Mouse (Mus musculus): Measurements from ENCODE around the gene Tigd3. TPM values are rescaled to one million over a fixed set of nuclear protein-coding genes. Genes with fewer than 3 reads are reported as not detected.

Gene Tigd3
- total RNA-seq, 2 experiments from 2014 or later = 0.20 TPM; not detected in 1

DNA sequence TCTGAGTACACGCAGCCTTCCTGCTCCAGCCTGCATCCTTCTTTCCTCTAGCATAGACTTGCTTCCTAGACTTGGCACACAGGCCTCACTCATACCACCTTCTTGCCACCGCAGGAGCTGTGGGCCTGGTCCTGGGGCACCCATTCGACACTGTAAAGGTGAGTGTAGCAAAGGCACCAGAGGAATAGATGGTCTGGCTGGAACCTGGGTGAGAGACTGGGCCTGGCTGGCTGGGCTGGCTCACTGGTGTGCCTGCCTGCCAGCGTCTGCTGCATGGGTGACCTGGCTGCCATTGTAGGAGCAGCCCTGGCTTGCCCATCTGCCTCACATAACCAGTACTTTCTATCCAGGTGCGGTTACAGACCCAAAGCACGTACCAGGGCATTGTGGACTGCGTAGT, 14.2 kb downstream of the Tigd3 start:
- intact Hi-C loops (cut with DNase I) = loop anchor here (2.0 kb wide), 2 partner anchors 27 to 91 kb away; no protein-coding TSS in a partner anchor
- DNase-seq = no peak

DNA sequence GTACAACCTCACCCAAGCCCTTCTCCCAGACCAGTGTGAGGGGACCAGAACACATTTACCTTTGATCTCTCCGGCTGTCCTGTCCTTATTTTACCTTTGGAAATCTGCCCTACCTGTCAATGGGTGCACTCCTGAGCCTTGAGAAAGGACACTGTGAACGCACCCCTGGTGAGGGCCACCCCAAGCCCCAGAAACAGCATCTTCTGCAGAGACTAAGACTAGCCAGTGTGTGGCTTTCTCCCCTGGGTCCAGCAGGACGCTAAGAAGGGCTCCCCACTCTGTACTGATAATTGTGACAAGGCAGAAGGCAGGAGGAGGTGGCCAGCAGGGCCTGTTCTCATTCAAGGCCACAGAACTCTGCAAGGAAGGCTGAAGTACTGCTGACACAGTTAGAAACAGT, 15.0 kb downstream of the Tigd3 start:
- no peak for DNase-seq
- intact Hi-C loops (cut with DNase I) = loop anchor here (2.0 kb wide), 1 partner anchor 90 kb away; no protein-coding TSS in a partner anchor

DNA sequence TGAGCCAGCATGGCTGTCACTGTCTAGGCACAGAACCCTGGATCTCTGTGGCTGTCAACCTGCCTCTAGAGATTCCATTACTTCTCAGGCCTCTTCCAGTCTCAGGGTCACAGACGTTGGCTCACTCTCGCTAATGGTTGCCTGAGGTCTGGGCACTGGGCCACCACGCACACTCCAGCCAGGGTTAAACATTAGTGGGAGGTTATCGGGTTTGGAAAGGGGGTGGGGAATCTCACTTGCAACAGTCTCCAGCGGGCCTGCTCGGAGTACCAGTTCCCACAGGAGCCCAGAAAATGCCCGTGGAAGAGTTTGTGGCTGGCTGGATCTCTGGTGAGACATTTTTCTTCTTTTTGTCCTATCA, 15.6 kb downstream of the Tigd3 start:
- DNase-seq = no peak
- intact Hi-C loops (cut with DNase I) = loop anchor here (2.0 kb wide), 1 partner anchor 90 kb away; no protein-coding TSS in a partner anchor

DNA sequence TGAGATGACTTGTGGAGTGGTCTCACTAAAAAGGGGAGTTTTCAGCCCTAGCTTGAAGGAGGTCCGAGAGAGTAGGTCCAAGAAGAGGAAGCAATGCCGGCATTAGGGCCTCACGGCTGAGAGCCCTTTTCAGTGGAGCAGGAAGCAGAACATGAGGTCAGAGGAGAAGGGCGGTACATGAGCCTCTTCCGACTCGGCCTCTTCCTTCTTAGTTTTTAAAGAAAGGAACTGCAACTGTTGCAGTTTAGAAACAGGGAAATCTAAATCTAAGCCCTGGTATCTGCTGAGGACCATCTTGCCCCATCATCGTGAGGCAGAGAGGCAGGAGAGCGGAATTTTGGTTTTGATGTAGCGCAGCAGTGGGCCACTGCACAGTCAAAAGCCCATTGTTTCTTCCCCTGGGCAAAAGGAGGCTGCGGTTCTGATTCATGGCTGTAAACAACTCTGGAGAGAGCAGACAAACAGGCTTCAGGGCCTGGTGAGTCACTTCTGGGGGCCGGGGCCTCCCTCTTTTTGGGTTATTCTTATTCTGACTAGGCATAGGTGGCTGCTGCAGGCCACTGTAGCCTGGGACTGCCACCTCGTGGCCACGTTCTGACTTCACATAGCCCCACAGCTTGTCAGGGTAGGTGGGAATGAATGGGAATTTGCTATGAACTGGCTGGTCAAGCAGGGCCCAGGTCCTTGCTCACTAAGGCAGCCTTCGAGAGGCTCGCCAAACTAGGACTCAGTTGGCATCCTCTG, 16.2 kb downstream of the Tigd3 start, which contains the start of gene Slc25a45:
TSS of gene Slc25a45 (plus strand) at position 191 of the 744 bp plus-strand sequence.
- intact Hi-C loops (cut with DNase I) = loop anchor here (2.0 kb wide), 1 partner anchor 89 kb away; no protein-coding TSS in a partner anchor
- DNase-seq = peak; percentile 59 to 61

DNA sequence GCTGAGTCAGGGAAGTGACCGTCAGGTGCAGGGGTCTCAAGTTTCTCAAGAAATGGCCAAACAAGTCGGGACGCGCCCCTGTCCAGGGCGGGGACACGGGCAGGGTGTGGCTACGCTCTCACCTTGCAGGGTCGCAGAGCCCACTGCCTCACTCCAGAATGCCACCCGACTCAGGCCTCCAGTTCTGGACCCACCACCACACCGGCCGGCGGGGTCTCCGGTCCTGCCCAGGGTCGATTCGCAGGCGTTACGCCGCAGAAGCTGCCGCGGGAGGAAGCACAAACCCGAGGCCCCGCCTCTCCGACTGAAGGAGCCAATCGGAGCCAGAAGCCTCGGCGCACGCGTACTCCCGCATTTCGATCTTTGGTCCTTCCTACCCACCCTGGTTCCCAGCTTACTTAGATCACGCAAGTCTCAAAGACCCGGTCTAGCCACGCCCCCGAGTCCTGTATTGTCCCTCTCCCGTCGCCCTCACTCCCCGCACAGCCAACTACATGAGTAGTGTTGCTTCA, 18.9 kb downstream of the Tigd3 start, which contains the start of gene Frmd8:
TSS of gene Frmd8 (minus strand) at position 306 of the 512 bp plus-strand sequence.
- DNase-seq = peak; percentile 91 to 92
- intact Hi-C loops (cut with DNase I) = no loop called here

DNA sequence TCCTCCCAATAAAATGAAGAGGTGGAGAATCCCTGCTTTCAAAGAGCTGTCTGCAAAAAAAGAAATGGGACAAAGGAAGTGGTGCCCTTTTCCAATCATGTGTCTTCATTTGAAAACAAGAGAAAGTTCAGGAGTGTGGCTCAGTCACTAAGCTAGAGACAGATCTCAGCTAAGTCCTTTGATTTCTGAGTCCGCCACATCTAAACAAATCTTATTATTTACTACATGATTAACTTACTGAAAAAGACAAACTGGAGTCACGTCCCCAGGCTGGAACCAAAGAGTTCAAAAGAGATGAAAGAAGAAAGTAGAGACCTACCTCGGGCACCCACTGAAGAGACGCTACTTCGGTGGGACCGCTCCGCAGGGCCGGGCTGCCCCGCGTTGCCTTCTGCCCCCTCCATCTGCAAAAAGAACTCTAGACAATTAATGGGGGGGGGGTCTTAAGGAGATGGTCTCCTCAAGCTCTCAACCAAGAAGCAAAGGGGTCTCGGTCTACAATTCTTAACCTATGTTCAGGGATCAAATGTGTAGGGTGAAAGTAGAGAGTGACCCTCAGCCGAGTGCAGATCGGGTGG, 19.5 kb downstream of the Tigd3 start:
- no peak for DNase-seq
- intact Hi-C loops (cut with DNase I) = no loop called here

DNA sequence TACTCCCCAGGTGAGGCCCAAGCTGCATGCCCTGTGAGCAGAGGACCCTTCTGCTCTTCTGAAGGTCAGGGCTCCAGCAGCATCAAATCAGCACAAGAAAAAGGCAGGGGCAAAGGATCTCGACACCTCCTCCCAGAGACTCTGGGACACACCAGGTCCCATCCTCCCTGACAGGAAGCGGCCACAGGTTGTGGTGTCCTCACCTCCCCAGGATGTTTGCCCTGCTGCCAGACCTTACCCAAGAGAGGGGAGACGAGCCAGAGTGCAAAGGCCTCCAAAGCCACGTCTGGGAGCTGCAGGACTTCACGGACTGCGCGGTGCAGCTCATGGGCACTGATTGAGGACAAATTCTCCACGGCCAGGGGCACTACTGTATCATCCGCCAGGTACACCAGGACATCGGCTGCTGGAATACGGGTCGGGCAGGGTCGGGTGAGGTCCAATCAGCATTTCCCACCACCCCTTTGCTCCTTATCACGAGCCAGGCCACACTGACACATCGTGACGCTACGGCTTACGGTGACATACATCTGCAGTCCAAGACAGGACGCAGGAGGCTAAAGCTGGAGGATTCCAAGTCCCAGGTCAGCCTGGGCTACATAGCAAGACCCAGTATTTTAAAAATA, 20.9 kb downstream of the Tigd3 start:
- intact Hi-C loops (cut with DNase I) = no loop called here
- DNase-seq = no peak

DNA sequence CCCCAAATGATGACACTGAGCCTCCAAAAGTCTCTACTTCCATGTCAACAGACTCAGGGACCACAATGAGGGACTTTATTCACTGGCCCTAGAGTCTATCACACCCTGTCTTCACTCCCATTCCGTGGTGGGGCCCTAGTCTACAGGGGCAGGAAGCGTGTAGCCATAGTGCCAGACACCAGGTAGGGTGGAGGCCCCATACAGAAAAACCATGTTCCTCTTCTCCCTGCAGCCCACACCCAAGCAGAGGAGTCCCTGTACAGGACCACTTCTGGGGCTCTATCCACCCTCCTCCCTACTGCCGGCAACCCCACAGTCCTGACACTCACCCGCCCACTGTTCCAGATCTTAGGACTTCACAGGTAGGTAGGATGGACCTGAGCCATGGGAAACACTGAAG, 21.4 kb downstream of the Tigd3 start:
- DNase-seq = no peak
- intact Hi-C loops (cut with DNase I) = no loop called here

DNA sequence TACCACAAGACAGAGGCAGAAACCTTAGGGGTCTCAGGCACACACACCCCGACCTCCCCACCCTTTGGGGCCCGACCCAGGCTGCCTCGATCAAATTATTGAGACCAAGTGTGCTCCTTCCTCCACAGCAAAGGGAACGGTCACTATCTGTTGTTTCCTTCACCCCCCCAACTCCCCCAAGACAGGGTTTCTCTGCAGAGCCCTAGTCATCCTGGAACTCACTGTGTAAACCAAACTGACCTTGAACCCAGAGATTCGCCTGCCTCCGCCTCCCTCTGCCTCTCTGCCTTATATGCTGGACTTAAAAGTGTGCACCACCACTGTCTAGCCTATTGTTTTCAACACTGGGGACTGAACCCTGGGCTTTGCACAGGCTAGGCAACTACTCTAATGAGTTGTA, 22.3 kb downstream of the Tigd3 start:
- DNase-seq = no peak
- intact Hi-C loops (cut with DNase I) = no loop called here

DNA sequence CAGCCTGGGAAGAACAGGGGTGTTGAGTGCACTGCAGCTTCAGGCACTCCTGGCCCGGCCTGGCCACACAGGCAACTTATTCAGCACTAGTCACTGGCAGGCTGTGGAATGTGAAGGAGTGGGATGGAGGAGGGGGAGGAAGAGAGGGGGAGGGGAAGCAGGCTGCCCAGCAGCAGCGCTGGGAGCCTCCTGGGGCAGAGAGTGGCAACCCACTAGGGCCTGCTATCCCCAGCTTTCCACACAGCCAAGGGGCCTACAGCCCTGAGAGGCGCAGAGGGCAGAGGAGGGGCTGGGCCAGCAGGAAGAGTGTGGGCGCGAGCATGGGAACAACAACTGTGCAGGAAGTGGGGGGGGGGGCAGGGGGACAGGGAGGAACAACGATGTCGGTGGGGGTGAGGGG, 22.7 kb downstream of the Tigd3 start:
- intact Hi-C loops (cut with DNase I) = no loop called here
- no peak for DNase-seq

DNA sequence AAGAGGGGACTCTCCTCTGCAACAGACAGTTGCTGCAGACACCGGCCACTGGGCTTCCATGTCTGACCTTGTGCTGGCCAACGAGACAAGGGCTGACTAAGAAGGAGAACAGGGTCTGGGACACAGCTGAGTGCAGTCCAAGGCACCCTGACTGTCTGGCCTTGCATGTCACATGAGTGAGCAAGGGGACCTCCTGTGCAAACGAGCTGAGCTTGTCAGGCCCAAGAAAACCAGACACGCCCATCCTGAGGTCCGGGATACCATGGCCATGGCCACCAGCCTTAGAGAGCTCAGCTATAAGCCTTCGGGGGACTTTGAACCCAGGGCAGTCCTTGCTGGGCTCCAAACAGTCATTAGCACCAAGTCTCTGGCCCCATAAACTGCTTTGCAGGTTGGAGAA, 25.9 kb downstream of the Tigd3 start:
- DNase-seq = no peak
- intact Hi-C loops (cut with DNase I) = loop anchor here (5.0 kb wide), 1 partner anchor 34 kb away; no protein-coding TSS in a partner anchor

DNA sequence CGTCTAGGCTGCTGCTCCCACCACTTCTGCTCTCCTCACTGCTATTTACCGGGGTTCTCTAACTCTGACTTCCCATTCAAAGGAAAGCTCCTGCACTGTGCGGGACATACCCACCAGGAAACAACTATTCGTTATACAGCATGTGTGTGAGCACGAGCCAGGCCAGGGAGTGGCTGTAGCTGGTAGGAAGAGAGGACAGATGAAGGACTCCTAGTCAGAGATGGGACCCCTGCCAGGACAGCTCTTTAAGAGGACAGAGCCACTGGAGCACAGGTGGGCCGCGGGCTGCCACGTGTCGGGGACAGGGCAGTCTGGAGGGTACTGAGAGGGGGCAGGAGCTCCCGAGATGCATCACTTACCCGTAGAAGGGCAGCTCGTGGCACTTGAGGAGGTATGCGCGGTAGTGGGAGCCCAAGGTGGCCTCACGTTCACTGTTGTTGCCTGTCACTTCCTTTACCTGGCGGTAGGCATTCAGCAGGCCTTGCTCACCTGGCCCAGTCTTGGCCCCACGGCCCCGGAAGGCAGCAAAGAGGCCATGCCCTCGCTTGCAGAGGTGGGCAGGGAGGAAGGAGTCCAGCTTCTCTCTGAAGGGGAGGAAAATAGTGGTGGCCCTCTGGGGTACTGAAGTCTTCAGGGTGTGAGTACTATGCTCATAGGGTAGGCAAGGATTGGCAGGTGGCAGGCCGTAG, 29.1 kb downstream of the Tigd3 start:
- no peak for DNase-seq
- intact Hi-C loops (cut with DNase I) = loop anchor here (5.0 kb wide), 1 partner anchor 37 kb away; no protein-coding TSS in a partner anchor

DNA sequence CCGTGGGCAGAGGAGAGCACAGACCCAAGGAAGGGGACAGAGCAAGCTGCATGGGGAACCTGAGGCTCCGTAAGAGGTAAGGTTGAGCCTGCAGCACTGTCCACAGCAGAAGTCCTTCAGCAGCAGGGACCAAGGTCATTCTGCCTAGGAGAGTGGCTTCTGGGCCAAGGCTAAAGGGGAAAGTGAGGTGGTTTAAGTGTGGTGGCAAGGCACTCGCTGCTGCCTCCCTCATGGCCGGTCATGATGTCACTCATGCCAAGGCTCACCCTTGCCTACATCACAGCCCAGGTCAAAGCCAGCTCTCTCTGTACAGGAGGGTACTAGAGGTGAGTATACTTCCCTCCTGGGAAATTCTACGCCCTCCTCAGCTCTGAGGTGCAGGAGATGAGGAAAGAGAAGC, 30.2 kb downstream of the Tigd3 start:
- DNase-seq = no peak
- intact Hi-C loops (cut with DNase I) = no loop called here

DNA sequence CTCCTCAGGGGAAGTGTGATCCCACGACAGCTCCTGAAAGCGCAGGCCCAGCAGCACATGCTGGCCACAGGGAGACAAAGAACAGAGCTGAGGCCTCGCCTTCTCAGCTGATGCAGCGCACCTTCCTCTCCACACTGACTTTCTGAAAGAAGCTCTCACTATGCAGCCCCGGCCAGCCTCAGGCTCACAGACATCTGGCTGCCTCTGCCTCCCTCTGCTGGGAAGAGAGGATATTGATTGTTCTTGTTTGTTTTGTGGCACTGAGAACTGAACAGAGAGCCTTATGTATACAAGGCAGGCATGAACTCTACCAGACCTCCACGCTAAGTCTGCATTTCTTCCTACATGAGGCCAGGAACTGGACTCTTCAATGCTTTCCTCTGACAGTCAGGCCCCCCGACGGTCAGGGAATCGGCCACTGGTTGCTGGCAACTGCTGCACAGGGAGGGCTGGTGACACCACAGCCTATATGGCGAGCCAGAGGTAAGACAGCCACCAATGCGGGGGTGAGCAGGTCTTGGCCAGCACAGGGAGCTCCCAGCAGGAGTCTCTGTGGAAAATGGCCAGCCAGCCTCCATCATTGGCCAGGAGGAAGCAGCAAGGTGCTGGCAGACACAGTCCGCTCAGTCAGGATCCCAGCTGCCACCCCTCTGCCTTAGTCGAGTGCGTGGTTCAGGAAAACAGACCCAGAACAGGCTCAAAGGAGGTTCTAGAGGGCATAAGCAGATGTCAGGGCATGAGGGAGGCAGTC, 31.4 kb downstream of the Tigd3 start:
- intact Hi-C loops (cut with DNase I) = no loop called here
- no peak for DNase-seq

DNA sequence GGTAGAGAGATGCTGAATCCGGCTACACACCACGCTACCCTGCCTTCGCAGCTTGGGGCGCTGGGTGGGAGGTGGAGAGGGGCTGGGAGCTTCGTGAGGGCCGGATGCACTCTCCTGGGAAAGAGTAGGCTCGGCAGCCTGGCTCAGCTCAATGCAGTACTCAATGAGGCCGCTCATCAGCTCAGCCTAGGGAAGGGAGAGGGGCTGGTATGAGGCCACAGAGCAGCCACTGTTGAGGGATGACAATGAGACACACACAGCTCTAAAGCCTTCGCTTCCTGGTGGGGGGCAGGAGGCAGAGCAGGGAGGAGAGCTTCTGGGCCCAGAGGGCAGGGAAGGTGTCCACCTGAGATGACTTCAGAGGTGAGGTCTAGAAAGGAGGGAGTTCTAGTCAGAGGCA, 37.3 kb downstream of the Tigd3 start:
- peak in 1 of 2 experiments; percentile 11 for DNase-seq
- intact Hi-C loops (cut with DNase I) = no loop called here

DNA sequence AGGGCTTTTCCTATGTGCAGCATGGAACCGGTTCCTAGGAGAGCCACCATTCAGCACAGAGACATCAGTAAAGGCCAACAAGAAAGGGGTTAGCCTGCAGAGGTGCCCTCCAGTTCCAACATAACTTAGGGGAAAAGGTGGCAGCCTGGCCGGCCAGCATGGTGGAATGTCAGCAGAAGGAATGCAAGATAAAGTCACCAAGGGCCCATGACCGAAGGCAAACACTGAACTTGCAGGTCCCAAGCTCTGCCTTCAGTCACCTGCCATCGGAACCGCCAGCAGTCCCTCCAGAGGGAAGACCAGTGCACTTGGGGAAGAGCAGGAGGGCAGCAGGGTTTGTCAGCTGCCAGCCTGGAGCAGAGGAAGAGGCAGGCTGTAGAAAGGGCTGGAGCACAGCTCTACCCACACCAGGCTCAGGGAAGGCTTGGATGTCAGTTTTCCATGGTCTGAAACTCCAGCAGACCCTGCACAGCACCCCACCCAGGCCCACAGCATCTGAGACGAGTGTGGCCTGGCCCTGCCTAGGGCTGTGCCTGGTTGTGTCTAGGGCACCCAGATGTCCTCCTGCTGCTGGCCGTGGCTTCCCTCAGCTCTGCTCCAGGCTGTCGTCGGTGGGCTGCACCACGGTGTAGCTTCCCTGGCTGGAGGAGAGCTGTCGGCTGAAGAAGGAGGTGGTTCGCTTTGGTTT, 41.8 kb downstream of the Tigd3 start:
- intact Hi-C loops (cut with DNase I) = loop anchor here (2.0 kb wide), 1 partner anchor 29 kb away; no protein-coding TSS in a partner anchor
- DNase-seq = no peak

DNA sequence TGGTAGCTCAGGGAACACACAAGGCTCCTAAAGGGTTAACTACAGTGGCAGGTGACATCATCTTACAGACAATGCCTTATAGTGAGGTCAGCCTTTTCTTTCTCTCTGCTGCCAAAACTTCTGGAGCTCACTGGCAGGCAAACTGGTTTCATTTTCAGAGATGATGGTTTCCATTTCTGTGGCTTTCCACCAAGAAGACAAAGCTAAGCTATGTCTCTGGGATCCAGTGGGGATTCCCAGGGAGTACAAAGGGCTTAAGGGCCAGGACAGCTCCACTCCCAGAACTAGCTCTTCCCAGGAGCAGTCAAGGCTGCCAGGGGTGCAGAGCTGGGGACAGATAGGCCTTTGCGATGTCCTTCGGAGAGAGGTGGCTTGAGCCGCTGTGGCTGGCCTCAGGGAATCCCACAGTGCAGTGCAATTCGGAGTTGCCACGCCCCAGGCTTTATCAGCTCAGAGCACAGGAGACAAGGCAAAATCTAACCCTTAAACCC, 42.4 kb downstream of the Tigd3 start:
- intact Hi-C loops (cut with DNase I) = loop anchor here (2.0 kb wide), 1 partner anchor 59 kb away; no protein-coding TSS in a partner anchor
- DNase-seq = no peak

DNA sequence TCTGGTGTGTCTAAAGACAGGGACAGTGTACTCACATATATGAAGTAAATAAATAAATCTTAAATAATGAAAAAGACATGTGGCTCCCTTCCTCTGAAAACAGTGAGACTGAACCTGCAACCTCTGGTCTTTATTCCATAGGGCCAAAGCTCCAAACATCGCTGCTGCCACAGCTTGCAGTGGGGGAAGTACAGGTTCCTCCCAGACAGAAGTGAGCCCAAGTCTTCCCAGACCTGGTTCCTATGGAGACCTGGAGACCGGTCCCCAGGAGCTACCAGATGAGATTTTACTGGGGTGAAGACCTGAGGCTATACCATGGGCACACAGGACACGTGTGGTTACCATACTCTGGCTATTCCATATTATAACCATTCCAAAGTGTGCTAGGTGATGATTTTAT, 43.1 kb downstream of the Tigd3 start:
- intact Hi-C loops (cut with DNase I) = loop anchor here (2.0 kb wide), 1 partner anchor 58 kb away; no protein-coding TSS in a partner anchor
- DNase-seq = no peak
